Mouse (Mus musculus) gastrocnemius, adult 2 months (tissue): ENCODE data around the gene Ace2. TPM values are rescaled to one million over a fixed set of nuclear protein-coding genes. Genes with fewer than 3 reads are reported as not detected.

Source experiments
- DNase-seq: peaks from one replicate; pipeline ENCODE4 v3.0.0; 2022
- H3K27ac ChIP-seq: fragments of 200-600 bp; 2 replicates; pipeline ENCODE4 v1.8.1; 2022; ENCODE audit warnings: mild to moderate bottlenecking
- H3K4me3 ChIP-seq: fragments of 200-600 bp; 2 replicates; pipeline ENCODE4 v1.8.1; 2022; ENCODE audit warnings: mild to moderate bottlenecking, moderate library complexity
- CTCF ChIP-seq: fragments of 200-600 bp; IDR thresholded peaks from 2 replicates; pipeline ENCODE4 v1.8.1; 2022; ENCODE audit warnings: antibody characterized with exemption, mild to moderate bottlenecking, moderate library complexity
- intact Hi-C: fragments of 180-260 bp; cut with DNase I; formaldehyde crosslinking; loops from one replicate; pipeline ENCODE4 v1.15.1; 2025
- total RNA-seq, 2 experiments: library from RNA; stranded (reverse); gene quantifications; 2 replicates each; pipeline ENCODE4 v1.2.3; 2021

The Ace2 gene
- total RNA-seq, 2 experiments from 2014 or later = 0.54 to 0.59 TPM

GRCm38 (mm10) chrX:164145463-164146250 is 6.5 kb downstream of the Ace2 start:
- Histone ChIP-seq H3K27ac (no peak overlapping the region), H3K4me3 (no peak overlapping the region)
- TF ChIP-seq CTCF = no peak
- intact Hi-C loops = no loop called here
- no peak for DNase-seq

GRCm38 (mm10) chrX:164152703-164153102 is 13.6 kb downstream of the Ace2 start:
- peak; percentile 17 for DNase-seq
- no peak for TF ChIP-seq CTCF
- intact Hi-C loops = no loop called here
- H3K4me3 ChIP-seq = no peak overlapping the region
- H3K27ac ChIP-seq = no peak overlapping the region

- no peak for TF ChIP-seq CTCF
- intact Hi-C loops = no loop called here
- no peak for DNase-seq
- Histone ChIP-seq H3K4me3 (no peak overlapping the region), H3K27ac (no peak overlapping the region)
Measured at GRCm38 (mm10) chrX:164153606-164154005, 14.5 kb downstream of the Ace2 start.

- intact Hi-C loops = no loop called here
- no peak overlapping the region for H3K4me3 ChIP-seq
- DNase-seq = no peak
- no peak overlapping the region for H3K27ac ChIP-seq
- no peak for TF ChIP-seq CTCF
Measured at GRCm38 (mm10) chrX:164154594-164154993, 15.5 kb downstream of the Ace2 start.

- TF ChIP-seq CTCF = no peak
- H3K27ac ChIP-seq = no peak overlapping the region
- intact Hi-C loops = no loop called here
- no peak overlapping the region for H3K4me3 ChIP-seq
- no peak for DNase-seq
Measured at GRCm38 (mm10) chrX:164164681-164165080, 25.5 kb downstream of the Ace2 start.

- intact Hi-C loops = loop anchor here (10.0 kb wide), 1 partner anchor 86 kb away; the partner anchor contains the start of gene Cltrn
Measured at GRCm38 (mm10) chrX:164171034-164171433, 31.9 kb downstream of the Ace2 start.

GRCm38 (mm10) chrX:164173880-164174279 is 34.7 kb downstream of the Ace2 start:
- intact Hi-C loops = loop anchor here (10.0 kb wide), 1 partner anchor 89 kb away; the partner anchor contains the start of gene Cltrn
- Histone ChIP-seq H3K27ac (no peak overlapping the region), H3K4me3 (no peak overlapping the region)
- TF ChIP-seq CTCF = no peak
- DNase-seq = no peak

More at GRCm38 (mm10) chrX:164171034-164171433, 31.9 kb downstream of the Ace2 start:
- TF ChIP-seq CTCF = no peak
- no peak for DNase-seq
- Histone ChIP-seq H3K4me3 (no peak overlapping the region), H3K27ac (no peak overlapping the region)

- Histone ChIP-seq H3K27ac (no peak overlapping the region), H3K4me3 (no peak overlapping the region)
- intact Hi-C loops = loop anchor here (10.0 kb wide), 1 partner anchor 91 kb away; the partner anchor contains the start of gene Cltrn
- TF ChIP-seq CTCF = no peak
- DNase-seq = no peak
Measured at GRCm38 (mm10) chrX:164175311-164175710, 36.2 kb downstream of the Ace2 start.

- Histone ChIP-seq H3K4me3 (no peak overlapping the region), H3K27ac (no peak overlapping the region)
- no peak for DNase-seq
- no peak for TF ChIP-seq CTCF
- intact Hi-C loops = loop anchor here (10.0 kb wide), 1 partner anchor 91 kb away; the partner anchor contains the start of gene Cltrn
Measured at GRCm38 (mm10) chrX:164175780-164176179, 36.6 kb downstream of the Ace2 start.

- Histone ChIP-seq H3K4me3 (no peak overlapping the region), H3K27ac (no peak overlapping the region)
- intact Hi-C loops = loop anchor here (10.0 kb wide), 1 partner anchor 94 kb away; the partner anchor contains the start of gene Cltrn
- DNase-seq = no peak
- no peak for TF ChIP-seq CTCF
Measured at GRCm38 (mm10) chrX:164178856-164179255, 39.7 kb downstream of the Ace2 start.

- no peak overlapping the region for H3K4me3 ChIP-seq
- no peak overlapping the region for H3K27ac ChIP-seq
- TF ChIP-seq CTCF = peak; percentile 70
- peak; percentile 22 for DNase-seq
- intact Hi-C loops = loop anchor here (5.0 to 10.0 kb wide), 3 partner anchors 95 to 268 kb away; partner anchors contain the start of gene Cltrn
Measured at GRCm38 (mm10) chrX:164179746-164180145, 40.6 kb downstream of the Ace2 start.

GRCm38 (mm10) chrX:164183844-164184243 is 44.7 kb downstream of the Ace2 start:
- peak; percentile 23 for DNase-seq
- intact Hi-C loops = loop anchor here (2.0 to 5.0 kb wide), 3 partner anchors 103 to 263 kb away; no protein-coding TSS in a partner anchor
- TF ChIP-seq CTCF = peak; percentile 76
- H3K4me3 ChIP-seq = no peak overlapping the region
- H3K27ac ChIP-seq = no peak overlapping the region

GRCm38 (mm10) chrX:164189880-164190279 is 50.7 kb downstream of the Ace2 start:
- no peak for TF ChIP-seq CTCF
- intact Hi-C loops = no loop called here

More at GRCm38 (mm10) chrX:164189880-164190279, 50.7 kb downstream of the Ace2 start:
- H3K27ac ChIP-seq = no peak overlapping the region
- DNase-seq = no peak
- no peak overlapping the region for H3K4me3 ChIP-seq
